In genomic region chr4:150403941-150404340, GRCm38 (mm10) we compare ENCODE assay signal across 9 mouse cellular contexts.
DNase-seq lines count a peak whose midpoint lies in the region; ATAC-seq lines count a peak whose summit lies in the region.
"Had no signal": no experiment of that assay in that cellular context is flagged by ENCODE, and none has a peak within 500 bp of the region (broad histone marks: within the 10 kb centered on the region; RNA-seq: fewer than 3 reads in every experiment).

No protein-coding gene starts in this region.

- no peak overlapping the region for H3K9ac ChIP-seq in forebrain, embryonic 15.5 days (replicated peaks)
- no peak overlapping the region for H3K9ac ChIP-seq in forebrain, embryonic 11.5 days (ENCODE audit: low read length)
- H3K9ac ChIP-seq in midbrain, embryonic 11.5 days (ENCODE audit: low read length) = no peak overlapping the region
- no peak overlapping the region for H3K9ac ChIP-seq in hindbrain, embryonic 13.5 days

- no peak for DNase-seq in forebrain, embryonic 11.5 days (ENCODE audit: low spot score)
- no peak for DNase-seq in midbrain, embryonic 10.5 days (ENCODE audit: low spot score)
- DNase-seq in midbrain, embryonic 11.5 days (ENCODE audit: low spot score, missing footprints) = no peak
- DNase-seq in skeletal muscle tissue, adult 2 months (ENCODE audit: low read depth, low spot score) = peak; percentile 26
- no peak for DNase-seq in right cerebral cortex, adult 18-20 months

- no peak overlapping the region for H3K4me2 ChIP-seq in forebrain, embryonic 15.5 days (replicated peaks)
- H3K4me2 ChIP-seq in forebrain, embryonic 11.5 days (ENCODE audit: low read depth, low read length, severe bottlenecking) = no peak overlapping the region
- no peak overlapping the region for H3K4me2 ChIP-seq in midbrain, embryonic 11.5 days
- no peak overlapping the region for H3K4me2 ChIP-seq in hindbrain, embryonic 13.5 days

- H3K36me3 ChIP-seq in forebrain, embryonic 15.5 days = peaks cover 21% of the 10 kb centered on the region; the same call in 1 of the 2 replicates
- H3K36me3 ChIP-seq in forebrain, embryonic 11.5 days (ENCODE audit: control insufficient read depth, insufficient read depth, low read length) = no peaks in the 10 kb centered on the region
- H3K36me3 ChIP-seq in midbrain, embryonic 10.5 days = peaks cover 28% of the 10 kb centered on the region
- peaks cover 2% of the 10 kb centered on the region; the same call in 1 of the 2 replicates for H3K36me3 ChIP-seq in midbrain, embryonic 11.5 days (ENCODE audit: control insufficient read depth, insufficient read depth, low read length)
- H3K36me3 ChIP-seq in hindbrain, embryonic 13.5 days = peaks cover 20% of the 10 kb centered on the region

- peaks cover 49% of the 10 kb centered on the region for H3K4me1 ChIP-seq in forebrain, embryonic 15.5 days
- peaks cover 12% of the 10 kb centered on the region; the same call in 1 of the 2 replicates for H3K4me1 ChIP-seq in forebrain, embryonic 11.5 days (replicated peaks; ENCODE audit: control insufficient read depth, insufficient read depth, low read length)
- H3K4me1 ChIP-seq in midbrain, embryonic 10.5 days = peaks cover 67% of the 10 kb centered on the region
- H3K4me1 ChIP-seq in midbrain, embryonic 11.5 days (ENCODE audit: control insufficient read depth, insufficient read depth, low read length) = peaks cover 17% of the 10 kb centered on the region
- peaks cover 78% of the 10 kb centered on the region for H3K4me1 ChIP-seq in hindbrain, embryonic 13.5 days (replicated peaks)

- peak overlapping the region; percentile 74; the same call in 1 of the 2 replicates for H3K27ac ChIP-seq in forebrain, embryonic 15.5 days (replicated peaks)
- no peak overlapping the region for H3K27ac ChIP-seq in forebrain, embryonic 11.5 days (ENCODE audit: low read depth, low read length)
- peak overlapping the region; percentile 46 for H3K27ac ChIP-seq in midbrain, embryonic 10.5 days (replicated peaks)
- H3K27ac ChIP-seq in midbrain, embryonic 11.5 days (ENCODE audit: low read depth, low read length) = no peak overlapping the region
- H3K27ac ChIP-seq in hindbrain, embryonic 13.5 days = peak overlapping the region; percentile 74
- H3K27ac ChIP-seq: left cerebral cortex, adult 2 months had no signal

- WGBS in forebrain, embryonic 15.5 days = 64% methylated on average over 11 of the region's 11 CpGs
- WGBS in forebrain, embryonic 11.5 days = 63% methylated on average over 11 of the region's 11 CpGs
- 63% methylated on average over 11 of the region's 11 CpGs for WGBS in midbrain, embryonic 10.5 days
- WGBS in midbrain, embryonic 11.5 days = 53% methylated on average over 11 of the region's 11 CpGs
- WGBS in hindbrain, embryonic 13.5 days = 54% methylated on average over 11 of the region's 11 CpGs

- ATAC-seq in forebrain, embryonic 15.5 days (replicated peaks) = no peak
- no peak for ATAC-seq in forebrain, embryonic 11.5 days (replicated peaks; ENCODE audit: low FRiP score)
- ATAC-seq in midbrain, embryonic 11.5 days (ENCODE audit: low FRiP score) = no peak
- no peak for ATAC-seq in hindbrain, embryonic 13.5 days (ENCODE audit: low FRiP score)
- ATAC-seq in CD4-positive, CD25-positive, alpha-beta regulatory T cell, adult 4 months = no peak

- H3K27me3 ChIP-seq in forebrain, embryonic 15.5 days = no peaks in the 10 kb centered on the region
- H3K27me3 ChIP-seq in forebrain, embryonic 11.5 days (ENCODE audit: control insufficient read depth, insufficient read depth, low read length) = no peaks in the 10 kb centered on the region
- no peaks in the 10 kb centered on the region for H3K27me3 ChIP-seq in midbrain, embryonic 10.5 days (ENCODE audit: low read depth, poor library complexity, severe bottlenecking)
- H3K27me3 ChIP-seq in midbrain, embryonic 11.5 days (ENCODE audit: control insufficient read depth, insufficient read depth, low read length) = no peaks in the 10 kb centered on the region
- no peaks in the 10 kb centered on the region for H3K27me3 ChIP-seq in hindbrain, embryonic 13.5 days

- no peaks in the 10 kb centered on the region for H3K9me3 ChIP-seq in forebrain, embryonic 15.5 days
- no peaks in the 10 kb centered on the region for H3K9me3 ChIP-seq in forebrain, embryonic 11.5 days (ENCODE audit: control insufficient read depth, low read length)
- no peaks in the 10 kb centered on the region for H3K9me3 ChIP-seq in midbrain, embryonic 10.5 days (replicated peaks)
- H3K9me3 ChIP-seq in midbrain, embryonic 11.5 days (ENCODE audit: control insufficient read depth, low read length) = no peaks in the 10 kb centered on the region
- no peaks in the 10 kb centered on the region for H3K9me3 ChIP-seq in hindbrain, embryonic 13.5 days

- H3K4me3 ChIP-seq in forebrain, embryonic 15.5 days = no peak overlapping the region
- H3K4me3 ChIP-seq in forebrain, embryonic 11.5 days (ENCODE audit: low read depth, low read length) = no peak overlapping the region
- no peak overlapping the region for H3K4me3 ChIP-seq in midbrain, embryonic 10.5 days
- no peak overlapping the region for H3K4me3 ChIP-seq in midbrain, embryonic 11.5 days (ENCODE audit: low read depth, low read length)
- no peak overlapping the region for H3K4me3 ChIP-seq in hindbrain, embryonic 13.5 days
- H3K4me3 ChIP-seq: left cerebral cortex, adult 2 months had no signal

Comparison
In these comparisons a context has a peak if more than half of its experiments do, and no peak if none do; other contexts are left out.
1. H3K27ac ChIP-seq: peak in forebrain, embryonic 15.5 days (single experiment), midbrain, embryonic 10.5 days (single experiment) and hindbrain, embryonic 13.5 days (single experiment); none in forebrain, embryonic 11.5 days (single experiment) and midbrain, embryonic 11.5 days (single experiment).